Mouse (Mus musculus): Measurements from ENCODE around the gene E430018J23Rik.
"Not testable (repeated sequence)": the region's sequence is repeated elsewhere in the genome, so short reads cannot be mapped to it uniquely, and the experiment has no call there.

Gene E430018J23Rik

DNA sequence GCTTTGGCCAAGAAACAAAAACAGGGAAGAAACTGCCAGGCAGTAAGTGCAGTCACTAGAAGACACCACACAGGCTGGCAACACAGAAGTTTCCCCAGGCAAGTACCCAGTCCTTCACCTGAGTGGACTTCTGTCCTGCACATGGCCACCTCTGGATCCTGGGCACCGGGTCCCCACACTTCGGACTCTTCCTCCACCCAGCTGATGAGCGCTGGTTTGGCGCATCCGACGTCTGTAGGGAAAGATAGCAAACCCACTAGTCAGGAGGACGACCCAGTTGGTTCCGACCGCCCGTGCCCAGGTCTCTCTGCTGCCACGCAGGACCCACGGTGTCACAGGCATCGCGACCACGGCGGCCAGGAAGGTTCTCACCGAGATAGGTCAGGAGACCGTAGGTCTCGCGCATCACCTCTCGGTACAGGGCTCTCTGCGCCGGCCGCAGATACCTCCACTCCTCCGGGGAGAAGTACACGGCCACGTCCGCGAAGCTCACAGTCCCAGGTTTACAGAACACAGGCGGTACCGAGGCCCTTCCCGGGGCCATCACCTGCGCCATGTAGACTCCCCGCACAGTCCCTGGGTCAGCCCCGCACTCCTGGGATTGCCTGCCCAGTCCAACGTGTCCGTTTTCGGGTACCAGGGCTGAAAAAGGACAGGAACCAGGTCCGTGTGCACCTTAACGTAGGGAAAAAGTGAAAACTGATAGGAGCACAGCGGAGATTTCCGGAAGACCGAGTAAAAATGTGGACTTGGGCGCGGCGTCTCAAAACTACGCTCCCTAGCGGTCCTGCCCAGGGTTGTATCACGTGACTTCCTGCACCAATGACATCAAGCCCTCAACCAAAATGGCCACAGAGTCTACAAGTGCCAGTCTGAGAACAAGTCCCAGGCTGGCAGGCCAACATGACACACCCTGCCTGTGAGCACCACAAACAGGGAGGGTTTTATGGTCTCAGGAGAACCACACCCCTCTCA is 17.9 kb downstream of the E430018J23Rik start, which contains the start of gene Zfp747:
Gene Zfp747 (minus strand): TSS at position 780 of the 975 bp plus-strand sequence.
- peak; percentile 94 for DNase-seq

DNA sequence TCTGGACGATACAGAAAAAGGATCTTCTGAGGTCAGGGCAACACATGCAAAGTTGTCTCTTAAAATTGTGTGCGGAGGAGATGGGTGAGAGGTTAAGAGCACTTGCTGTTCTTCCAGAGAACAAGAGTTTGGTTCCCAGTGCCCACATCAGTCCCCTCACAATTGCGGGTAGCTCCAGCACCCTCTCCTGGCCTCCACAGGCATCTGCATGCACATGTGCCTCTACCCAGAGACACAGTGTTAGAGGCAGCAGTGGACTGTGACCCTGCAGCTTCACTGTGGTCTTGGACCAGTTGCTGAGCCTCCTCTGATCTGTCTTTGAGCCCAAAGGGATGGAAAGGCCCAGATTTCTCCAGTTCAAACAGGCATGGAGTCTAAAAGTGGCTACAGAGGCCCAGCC is 21.6 kb downstream of the E430018J23Rik start:
- not testable (repeated sequence) for DNase-seq

DNA sequence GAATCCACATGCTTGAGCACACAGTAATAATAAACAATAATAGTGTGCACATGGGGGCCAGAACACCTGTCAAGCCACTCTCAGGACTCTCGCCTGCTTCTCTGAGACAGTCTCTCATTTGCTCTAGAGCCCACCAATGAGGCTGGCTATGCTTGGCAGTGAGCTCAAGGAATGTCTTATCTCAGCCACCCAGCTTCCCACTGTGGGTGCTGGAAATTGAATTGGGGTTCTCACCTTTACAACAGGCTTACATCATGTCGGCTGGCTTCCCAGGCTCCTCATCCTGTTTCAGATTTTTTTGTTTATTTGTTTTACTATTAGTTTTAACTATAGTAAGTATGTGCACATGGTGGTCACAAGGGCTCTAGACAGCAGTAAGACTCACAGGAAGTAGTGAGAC is 22.2 kb downstream of the E430018J23Rik start:
- DNase-seq = no peak

DNA sequence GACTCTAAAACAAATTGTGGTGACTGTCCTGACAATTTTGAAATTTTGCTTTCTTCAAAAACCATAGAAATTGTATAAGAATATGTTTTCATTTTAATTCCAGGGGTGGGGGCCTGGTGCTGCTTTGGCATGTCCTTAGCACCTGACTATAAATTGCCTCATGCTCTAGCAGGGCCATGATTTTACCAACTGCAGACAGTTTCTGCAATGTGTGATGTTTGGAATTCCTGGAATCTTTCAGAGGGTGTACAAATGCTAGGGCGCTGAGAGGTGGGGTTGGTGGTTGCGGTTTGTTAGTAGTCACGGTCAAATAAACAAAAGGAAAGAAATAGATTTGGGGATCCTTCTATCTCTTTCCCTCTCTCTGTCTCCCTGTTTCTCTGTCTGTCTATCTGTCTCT is 27.2 kb downstream of the E430018J23Rik start:
- DNase-seq = no peak

DNA sequence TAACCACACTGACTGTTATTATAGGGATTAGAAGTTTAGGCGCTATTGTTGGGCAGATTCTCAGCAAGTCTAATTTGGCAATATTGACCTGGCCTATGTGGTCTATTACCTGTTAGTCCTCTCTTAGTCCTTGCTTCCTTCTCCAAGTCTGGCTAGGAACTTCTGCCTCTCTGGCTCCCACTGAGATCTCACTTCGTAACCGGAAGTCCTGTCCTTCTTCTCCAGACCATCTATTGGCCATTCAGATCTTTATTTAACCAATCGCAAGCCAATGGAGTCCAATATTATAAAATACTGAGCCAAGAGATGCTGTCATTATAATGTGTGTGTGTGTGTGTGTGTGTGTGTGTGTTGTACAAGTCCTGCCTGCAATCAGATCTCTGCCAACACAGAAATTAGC is 29.3 kb downstream of the E430018J23Rik start:
- peak; percentile 64 for DNase-seq

DNA sequence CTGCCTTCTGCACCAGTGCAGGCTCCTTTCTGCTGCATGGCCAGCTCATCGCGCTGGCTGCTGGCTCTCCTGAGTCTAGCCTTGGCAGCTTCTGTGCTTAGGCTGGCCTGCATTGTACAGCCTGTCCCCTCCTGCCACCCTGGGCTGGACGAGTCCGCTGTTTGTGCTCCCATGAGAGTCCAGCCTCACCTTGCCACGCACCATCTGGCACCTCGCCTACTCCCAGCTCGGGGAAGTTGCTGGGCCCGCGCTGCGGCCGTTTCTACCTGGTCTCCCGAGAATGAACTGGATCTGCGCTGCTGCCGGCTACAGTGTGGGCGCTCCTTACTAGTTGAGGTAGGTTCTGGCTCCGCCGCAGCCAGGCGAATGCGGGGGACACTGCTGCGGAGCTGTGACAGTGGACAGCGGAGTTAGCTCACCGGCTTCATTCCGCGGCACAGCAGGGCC is 29.9 kb downstream of the E430018J23Rik start:
- peak; percentile 78 for DNase-seq

DNA sequence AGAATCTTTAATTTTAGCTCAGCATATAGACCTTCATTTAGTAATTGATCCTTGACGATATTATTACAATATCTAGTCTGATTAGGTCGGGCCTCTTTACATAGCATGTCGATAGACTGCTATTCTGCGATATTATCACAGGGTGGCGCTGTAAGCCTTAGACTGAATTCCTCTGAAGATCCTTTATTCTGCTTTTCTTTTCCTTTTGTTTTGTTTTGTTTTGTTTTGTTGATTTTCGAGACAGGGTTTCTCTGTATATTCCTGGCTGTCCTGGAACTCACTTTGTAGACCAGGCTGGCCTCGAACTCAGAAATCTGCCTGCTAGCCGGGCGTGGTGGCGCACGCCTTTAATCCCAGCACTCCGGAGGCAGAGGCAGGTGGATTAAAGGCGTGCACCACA is 31.0 kb downstream of the E430018J23Rik start:
- peak; percentile 40 for DNase-seq

DNA sequence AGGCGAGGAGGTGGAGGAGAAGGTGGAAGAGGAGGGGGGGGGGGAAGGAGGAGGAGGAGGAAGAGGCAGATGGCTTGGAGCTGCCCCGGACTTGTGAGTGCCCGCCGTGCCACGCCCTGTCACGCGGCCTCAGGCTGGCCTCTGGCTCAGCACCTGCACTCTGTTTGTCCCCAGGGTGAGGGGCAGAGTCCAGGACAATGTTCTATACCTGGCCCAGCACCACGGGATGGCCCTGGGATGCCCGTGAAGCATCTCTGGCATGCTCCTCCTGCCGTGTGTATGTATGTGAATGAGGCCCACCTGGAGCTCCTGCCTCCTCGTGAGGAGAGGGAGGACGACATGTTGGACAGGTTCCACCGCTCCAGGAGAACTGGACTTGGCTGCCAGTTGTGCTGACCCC is 32.0 kb downstream of the E430018J23Rik start:
- peak; percentile 61 for DNase-seq

DNA sequence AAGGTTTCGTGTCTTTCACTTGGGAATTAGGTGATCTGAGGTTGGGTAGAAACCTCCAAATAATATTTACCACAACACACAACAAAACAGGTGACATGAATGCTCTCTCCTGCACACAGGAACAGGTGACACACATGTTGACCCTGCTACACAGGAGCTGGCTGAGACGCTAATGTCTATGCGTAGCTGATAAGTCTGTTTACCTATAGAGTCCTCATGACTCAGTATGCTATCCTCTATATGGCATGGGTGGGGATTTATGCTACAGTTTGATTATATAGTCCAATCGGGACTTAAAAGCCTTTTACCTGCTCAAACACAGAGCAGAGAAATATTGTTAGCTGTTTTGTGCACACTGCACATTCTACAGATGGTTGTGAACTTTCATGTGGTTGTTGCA is 33.2 kb downstream of the E430018J23Rik start:
- no peak for DNase-seq

DNA sequence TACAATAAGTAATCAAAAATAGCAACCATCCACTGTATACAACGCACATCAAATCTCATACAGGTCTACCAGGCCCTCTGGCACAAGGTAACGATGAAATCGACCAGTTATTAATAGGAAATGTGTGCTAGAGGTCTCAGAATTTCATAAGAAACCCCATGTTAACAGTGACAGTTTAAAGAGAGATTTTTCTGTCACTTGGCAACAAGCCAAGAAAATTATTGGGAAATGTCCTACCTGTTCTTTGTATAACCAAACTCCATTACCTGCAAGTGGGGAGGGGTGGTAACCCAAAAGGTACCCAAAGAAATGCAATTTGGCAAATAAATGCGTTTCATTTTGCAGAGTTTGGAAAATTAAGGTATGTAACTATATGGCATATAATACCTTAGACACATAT is 35.0 kb downstream of the E430018J23Rik start:
- no peak for DNase-seq

DNA sequence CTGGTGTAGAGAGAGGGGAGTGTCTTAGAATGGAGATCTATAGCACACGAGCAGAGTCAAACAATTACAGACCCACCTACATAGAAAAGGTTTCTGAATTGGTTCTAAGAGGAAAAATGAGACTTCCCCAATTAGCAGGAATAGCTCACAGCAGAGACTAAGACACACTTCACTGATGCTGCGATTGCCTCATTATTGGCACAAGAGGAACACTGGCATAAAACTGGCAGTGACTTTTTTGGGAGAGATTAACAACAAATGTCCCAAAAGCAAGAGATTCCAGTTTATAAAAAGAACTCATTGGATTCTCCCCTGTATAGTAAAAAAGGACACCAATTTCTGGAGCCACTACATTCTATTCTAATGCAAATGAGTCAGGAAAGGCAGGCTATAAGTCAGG is 35.6 kb downstream of the E430018J23Rik start:
- no peak for DNase-seq

DNA sequence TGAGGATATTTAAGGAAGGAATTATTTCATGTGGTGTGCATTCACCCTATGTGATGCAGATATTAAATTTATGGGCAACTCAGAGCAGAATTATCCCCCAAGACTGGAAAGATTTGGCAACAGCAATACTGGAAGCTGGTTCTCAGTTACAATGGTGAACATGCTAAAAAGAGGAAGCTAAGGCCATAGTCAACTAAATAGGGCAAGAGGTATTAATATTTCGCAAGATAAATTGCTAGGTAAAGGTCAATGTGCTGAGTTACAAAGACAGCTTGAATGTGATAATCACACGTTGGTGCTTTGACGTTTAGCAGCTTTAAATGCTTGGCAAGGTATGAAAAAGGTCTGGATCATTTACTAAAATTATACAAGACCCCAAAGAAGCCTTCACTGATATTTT is 37.6 kb downstream of the E430018J23Rik start:
- no peak for DNase-seq

DNA sequence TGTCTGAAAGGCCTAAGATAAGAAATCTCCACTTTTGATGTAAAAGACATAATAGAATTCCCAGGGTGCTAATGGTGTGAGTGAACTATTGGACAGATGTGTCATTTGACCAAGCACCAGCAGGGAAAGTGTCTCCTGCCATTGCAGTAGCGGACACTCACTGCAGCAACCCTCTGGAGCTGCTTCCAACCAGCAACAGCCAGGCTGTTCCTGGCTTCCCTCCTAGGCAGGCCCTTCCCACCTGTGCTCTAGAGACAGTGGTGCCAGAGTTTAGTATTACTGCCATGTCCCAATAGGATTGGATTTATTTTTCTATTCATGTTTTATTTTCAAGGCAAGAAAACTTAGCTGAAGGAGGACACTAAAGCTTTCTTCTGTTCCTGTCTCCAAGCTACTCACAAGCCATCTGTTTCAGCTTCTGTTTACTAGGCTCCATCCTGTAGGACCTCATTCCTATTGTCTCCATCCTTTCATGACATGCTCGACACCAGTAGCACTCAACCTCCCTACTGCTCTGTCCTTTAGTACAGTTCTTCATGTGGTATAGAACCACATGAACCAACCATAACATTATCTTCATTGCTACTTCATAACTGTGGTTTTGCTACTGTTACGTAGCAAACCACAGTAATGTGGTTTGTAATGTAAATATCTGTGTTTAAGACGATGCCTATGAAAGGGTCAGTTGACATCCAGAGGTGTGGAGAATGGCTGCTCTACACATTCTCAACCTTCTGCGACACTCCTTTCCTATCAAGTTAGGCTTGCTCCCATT is 42.0 kb downstream of the E430018J23Rik start:
- DNase-seq = no peak

DNA sequence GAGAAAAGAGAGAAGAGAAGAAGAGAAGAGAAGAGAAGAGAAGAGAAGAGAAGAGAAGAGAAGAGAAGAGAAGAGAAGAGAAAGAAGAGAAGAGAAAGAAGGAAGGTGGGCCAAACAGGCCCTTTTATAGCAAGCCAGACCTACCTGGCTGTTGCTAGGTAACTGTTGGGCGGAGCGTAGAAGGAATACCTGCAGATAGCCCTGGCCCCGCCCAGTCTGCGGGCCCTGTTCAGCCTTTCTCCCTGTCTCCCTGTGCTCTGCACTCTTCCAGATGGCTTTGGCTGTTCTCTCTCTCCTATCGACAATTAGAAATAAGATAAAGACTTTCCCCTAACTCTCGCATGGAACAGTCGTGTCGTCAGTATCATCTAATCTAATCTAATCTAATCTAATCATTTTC is 46.8 kb downstream of the E430018J23Rik start:
- DNase-seq = peak; percentile 58

DNA sequence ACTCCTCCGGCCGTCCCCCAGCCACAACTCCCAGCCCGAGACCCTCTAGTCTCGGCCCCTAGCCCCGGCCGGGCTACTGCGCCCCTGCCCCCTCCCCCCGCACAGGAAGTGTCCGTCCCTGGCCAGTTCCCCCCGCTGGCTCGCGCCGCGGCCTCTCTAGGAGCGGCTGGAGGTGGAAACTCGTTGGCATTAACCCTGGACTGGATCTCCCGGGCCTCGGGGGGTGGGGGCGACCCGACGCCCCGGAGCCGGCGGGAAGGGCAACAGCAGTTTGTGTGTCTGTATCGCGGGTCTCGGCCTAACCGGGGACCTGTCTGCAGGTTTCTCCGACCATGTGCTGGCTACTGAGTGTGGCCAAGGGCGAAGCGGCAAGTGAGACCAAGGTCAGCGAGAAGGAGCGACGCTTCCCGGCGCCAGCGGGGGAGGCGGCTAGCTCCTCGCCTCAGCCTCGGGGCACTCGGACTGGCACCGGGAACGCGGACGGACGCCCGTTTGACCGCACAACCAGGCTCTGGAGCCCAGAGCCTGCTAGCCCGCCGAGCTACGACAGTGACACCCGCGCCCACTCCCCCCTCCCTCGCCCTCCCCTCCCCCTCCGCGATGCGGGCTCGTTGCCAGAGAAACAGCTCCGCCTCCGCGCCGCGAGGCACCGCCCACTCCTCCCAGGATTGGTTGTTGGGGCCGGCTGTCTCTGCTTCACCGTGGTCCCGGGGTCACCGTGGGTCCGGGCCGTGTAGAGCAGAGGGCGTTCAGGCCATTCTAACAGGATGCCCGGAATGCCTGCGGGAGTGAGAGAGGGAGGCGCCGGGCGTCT is 47.7 kb downstream of the E430018J23Rik start, which contains the start of gene Zfp768:
Gene Zfp768 (minus strand): TSS at position 78 of the 814 bp plus-strand sequence.
- peak; percentile 93 for DNase-seq

DNA sequence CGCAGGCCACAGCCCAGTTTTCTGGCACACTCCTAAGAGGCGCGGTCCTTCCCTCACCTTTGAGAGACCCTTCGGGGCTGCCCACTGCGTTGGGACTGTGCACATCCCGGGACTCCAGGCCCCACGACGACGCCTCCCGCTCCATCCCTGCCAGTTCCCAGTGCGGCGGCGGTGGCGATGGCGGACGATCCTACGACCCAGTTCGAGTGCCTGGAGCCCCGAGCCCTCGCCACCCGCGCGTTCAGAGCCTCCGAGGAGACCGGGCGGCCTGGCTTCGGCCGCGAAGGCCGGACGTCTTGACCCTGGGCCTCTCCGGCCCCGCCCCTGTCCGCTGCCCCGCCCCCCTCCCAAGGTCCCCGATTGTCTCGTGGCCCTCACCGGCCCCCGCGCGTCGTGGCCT is 48.3 kb downstream of the E430018J23Rik start:
- peak; percentile 75 for DNase-seq

DNA sequence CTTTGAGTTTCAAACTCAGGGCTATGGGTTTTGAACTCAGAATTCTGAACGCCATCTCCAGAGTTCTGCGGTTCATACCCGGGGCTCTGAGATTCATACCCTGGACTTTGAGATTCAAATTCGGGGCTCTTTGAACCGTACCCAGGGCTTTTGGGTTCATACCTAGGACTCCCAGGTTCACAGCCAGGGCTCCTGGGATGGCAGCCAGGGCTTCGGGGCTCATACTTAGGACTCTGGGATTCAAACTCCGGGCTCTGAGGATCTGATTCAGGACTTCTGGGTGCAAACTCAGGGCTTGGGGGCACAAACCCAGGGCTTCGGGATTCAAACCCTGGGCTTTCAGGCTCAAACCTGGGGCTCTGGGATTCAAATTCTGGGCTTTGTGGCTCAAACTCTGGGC is 49.1 kb downstream of the E430018J23Rik start:
- peak; percentile 39 for DNase-seq

DNA sequence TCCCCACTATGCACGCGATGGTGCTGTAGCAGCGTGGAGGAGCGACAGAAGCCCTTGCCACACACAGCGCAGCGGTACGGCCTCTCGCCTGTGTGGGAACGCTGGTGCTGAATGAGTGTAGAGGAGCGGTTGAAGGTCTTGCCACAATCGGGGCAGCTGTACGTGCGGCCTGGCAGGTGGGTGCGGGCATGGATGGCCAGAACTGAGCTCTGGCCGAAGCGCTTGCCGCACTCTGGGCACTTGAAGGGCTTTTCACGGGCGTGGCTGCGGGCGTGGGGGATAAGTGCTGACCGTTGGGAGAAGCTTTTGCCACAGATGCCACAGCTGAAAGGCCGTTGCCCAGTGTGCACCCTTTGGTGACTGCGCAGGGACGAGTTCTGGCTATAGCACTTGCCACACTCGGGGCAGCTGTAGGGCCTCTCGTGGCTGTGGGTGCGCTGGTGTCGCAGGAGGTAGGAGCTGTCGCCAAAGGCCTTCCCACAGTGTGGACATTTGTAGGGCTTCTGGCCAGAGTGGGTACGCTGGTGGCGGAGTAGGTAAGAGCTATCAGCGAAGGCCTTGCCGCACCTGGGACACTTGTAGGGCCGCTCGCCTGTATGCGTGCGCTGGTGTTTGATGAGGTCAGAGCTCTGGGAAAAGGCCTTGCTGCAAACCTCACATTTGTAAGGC is 49.9 kb downstream of the E430018J23Rik start:
- peak; percentile 60 for DNase-seq

DNA sequence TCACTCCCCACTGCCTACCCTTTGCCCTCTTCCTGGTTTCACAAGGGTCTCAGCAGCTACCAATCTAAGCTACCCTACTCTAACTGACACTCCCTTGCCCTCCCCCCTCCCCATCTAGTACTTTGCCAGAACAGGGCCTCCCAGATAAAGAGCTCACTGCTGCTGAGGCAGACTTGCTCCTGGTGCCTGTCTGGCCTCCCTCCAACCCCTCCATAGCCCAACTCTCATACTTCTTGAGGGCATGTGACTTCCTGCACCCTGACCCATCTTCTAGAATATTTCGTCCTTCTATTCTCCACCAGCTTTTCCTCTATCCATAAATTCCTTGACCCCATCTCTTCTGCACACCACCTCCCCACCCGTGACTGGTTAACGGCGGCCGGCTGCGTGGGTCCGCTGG is 50.5 kb downstream of the E430018J23Rik start:
- peak; percentile 34 for DNase-seq

DNA sequence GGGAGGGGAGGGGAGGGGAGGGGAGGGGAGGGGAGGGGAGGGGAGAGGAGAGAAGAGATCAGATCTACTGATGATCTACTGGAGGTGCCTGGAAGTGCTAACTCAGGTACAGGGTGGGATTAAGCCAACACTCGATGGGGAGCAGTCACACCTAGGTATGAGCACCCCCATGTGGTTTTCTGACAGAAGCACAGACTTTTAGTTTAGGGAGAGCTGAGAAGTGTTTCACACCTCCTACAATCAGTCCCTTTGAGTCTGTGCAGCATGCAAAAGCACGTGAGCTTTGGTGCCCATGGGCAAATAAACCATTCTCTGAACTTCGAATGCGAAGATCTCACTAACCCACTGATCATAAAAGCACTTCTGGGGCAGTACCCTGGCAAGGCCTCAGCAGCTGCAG is 51.1 kb downstream of the E430018J23Rik start:
- no peak for DNase-seq

DNA sequence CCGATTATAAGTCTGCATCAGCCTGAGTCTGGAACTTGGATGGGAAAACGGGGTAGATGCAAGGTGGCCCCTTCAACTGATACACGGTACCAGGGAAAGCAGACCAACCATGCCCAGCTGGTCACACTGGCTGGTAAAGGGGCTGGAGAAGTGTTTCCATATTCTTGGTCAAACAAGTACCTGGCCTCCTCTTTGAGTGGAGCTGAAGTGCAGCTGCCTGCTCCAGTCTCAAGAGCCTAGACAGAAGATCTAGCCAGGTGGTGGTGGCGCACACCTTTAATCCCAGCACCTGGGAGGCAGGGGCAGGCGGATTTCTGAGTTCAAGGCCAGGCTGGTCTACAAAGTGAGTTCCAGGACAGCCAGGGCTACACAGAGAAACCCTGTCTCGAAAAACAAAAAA is 51.6 kb downstream of the E430018J23Rik start:
- DNase-seq = not testable (repeated sequence)

DNA sequence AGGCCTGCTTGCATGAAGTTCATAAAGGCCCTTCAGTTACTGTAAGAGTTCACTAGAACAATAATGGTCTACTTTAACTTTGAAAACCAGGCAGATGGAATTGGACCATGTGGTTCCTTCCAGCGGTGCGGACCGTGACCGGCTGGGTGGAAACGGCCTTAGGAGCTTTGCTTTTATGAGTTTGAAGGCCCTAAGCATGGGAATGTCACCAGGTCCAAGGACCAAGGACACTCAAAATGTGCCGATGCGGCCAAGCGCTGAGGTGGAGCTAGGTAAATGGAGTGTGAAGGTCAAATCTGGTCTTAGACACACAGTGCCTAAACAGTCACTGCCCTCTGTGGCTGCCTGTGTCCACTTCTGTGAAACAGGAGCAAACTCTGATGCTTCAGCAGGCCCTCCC is 52.1 kb downstream of the E430018J23Rik start:
- DNase-seq = no peak

Data from cerebellum, adult 11-12 months (tissue).